Mouse (Mus musculus) testis, adult 2 months (tissue): ENCODE measurements around the gene Hint2.

Source experiments
- CTCF ChIP-seq: fragments of 200-500 bp; IDR thresholded peaks from 2 replicates; pipeline ENCODE4 v1.5.1; 2012; ENCODE audit warnings: low read depth, mild to moderate bottlenecking, inconsistent platforms, low read length, moderate library complexity; ENCODE audit not compliant: control insufficient read depth, insufficient read depth, insufficient replicate concordance
- POLR2A ChIP-seq: fragments of 200-500 bp; IDR thresholded peaks from 2 replicates; pipeline ENCODE4 v1.6.1; 2012; ENCODE audit warnings: low read depth, mild to moderate bottlenecking, inconsistent platforms, low read length, moderate library complexity; ENCODE audit not compliant: control insufficient read depth

- no peak for TF ChIP-seq POLR2A
- no peak for TF ChIP-seq CTCF
Measured at GRCm38 (mm10) chr4:43630671-43631045, 25.6 kb downstream of the Hint2 start.
